In the genomic region with DNA sequence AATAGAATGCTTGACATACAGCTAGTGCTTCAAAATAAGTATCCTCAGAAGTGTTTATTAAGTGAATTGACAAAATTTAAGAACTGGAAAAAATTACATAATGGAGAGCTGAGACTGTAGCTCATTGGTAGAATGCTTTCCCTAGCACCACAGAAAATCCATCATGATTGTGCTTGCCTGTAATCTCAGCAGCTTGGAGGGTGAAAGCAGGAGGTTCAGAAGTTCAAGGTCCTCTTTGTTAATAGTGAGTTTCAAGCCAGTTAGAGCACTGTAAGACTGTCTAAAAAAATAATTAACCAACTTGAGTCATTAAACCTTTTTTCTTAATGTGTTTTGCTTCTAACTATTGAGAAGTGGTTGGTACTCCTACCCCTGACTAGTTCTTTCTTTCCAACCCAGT, we compare ENCODE assay signal across 24 mouse cellular contexts. TPM values are rescaled to one million over a fixed set of nuclear protein-coding genes. Genes with fewer than 3 reads are reported as not detected.
A peak's percentile ranks its signal among the peaks of the same experiment; 100 is the strongest.
DNase-seq lines count a peak whose midpoint lies in the region; ATAC-seq lines count a peak whose summit lies in the region.
"Had no signal": no experiment of that assay in that cellular context is flagged by ENCODE, and none has a peak within 500 bp of the region (broad histone marks: within the 10 kb centered on the region; RNA-seq: fewer than 3 reads in every experiment).

No protein-coding gene starts in this region.

- no peaks in the 10 kb centered on the region for H3K4me1 ChIP-seq in kidney, embryonic 14.5 days (ENCODE audit: control insufficient read depth, insufficient read depth, low read length)
- no peaks in the 10 kb centered on the region for H3K4me1 ChIP-seq in kidney, embryonic 15.5 days
- H3K4me1 ChIP-seq: embryonic facial prominence, embryonic 10.5 days; embryonic facial prominence, embryonic 12.5 days; forebrain, embryonic 13.5 days; forebrain, embryonic 15.5 days had no signal

- ATAC-seq in kidney, embryonic 14.5 days (ENCODE audit: low FRiP score, low TSS enrichment) = no peak
- ATAC-seq in kidney, embryonic 15.5 days (replicated peaks; ENCODE audit: low FRiP score) = no peak
- ATAC-seq: activated CD4-positive, CD25-positive, alpha-beta regulatory T cell, adult 4 months; CD4-positive, CD25-positive, alpha-beta regulatory T cell, adult 4 months; forebrain, embryonic 13.5 days; forebrain, embryonic 15.5 days; Patski had no signal

- H3K27ac ChIP-seq in kidney, embryonic 14.5 days (ENCODE audit: low read depth, low read length) = no peak overlapping the region
- H3K27ac ChIP-seq in kidney, embryonic 15.5 days = no peak overlapping the region
- H3K27ac ChIP-seq: embryonic facial prominence, embryonic 10.5 days; embryonic facial prominence, embryonic 12.5 days; forebrain, embryonic 13.5 days; forebrain, embryonic 15.5 days had no signal

- H3K9me3 ChIP-seq in kidney, embryonic 14.5 days (ENCODE audit: control insufficient read depth, low read length) = no peaks in the 10 kb centered on the region
- no peaks in the 10 kb centered on the region for H3K9me3 ChIP-seq in kidney, embryonic 15.5 days (replicated peaks)
- H3K9me3 ChIP-seq: embryonic facial prominence, embryonic 10.5 days; embryonic facial prominence, embryonic 12.5 days; forebrain, embryonic 13.5 days; forebrain, embryonic 15.5 days; G1E had no signal

- H3K4me2 ChIP-seq in kidney, embryonic 14.5 days (replicated peaks; ENCODE audit: low read depth, low read length) = no peak overlapping the region
- H3K4me2 ChIP-seq in kidney, embryonic 15.5 days = no peak overlapping the region
- H3K4me2 ChIP-seq: embryonic facial prominence, embryonic 12.5 days; forebrain, embryonic 13.5 days; forebrain, embryonic 15.5 days had no signal

- no peak overlapping the region for H3K9ac ChIP-seq in kidney, embryonic 14.5 days (ENCODE audit: low read depth, low read length)
- no peak overlapping the region for H3K9ac ChIP-seq in kidney, embryonic 15.5 days
- H3K9ac ChIP-seq: embryonic facial prominence, embryonic 12.5 days; forebrain, embryonic 13.5 days; forebrain, embryonic 15.5 days had no signal

- H3K4me3 ChIP-seq in kidney, embryonic 14.5 days (ENCODE audit: low read length) = no peak overlapping the region
- no peak overlapping the region for H3K4me3 ChIP-seq in kidney, embryonic 15.5 days (replicated peaks)
- H3K4me3 ChIP-seq: embryonic facial prominence, embryonic 10.5 days; embryonic facial prominence, embryonic 12.5 days; forebrain, embryonic 13.5 days; forebrain, embryonic 15.5 days had no signal

- DNase-seq in kidney, adult 11 months = peak; percentile 35
- DNase-seq in kidney, adult 8-10 months = peak; percentile 40 to 67
- no peak for DNase-seq in kidney, postnatal 4 days
- DNase-seq in kidney, postnatal 14 days = peak; percentile 21
- DNase-seq: adrenal gland, adult 8-10 months; adrenal gland, postnatal 14 days; adrenal gland, postnatal 36 days; B cell, adult 2 months; cerebellum, adult 11-12 months; cerebellum, adult 2 months; cerebellum, adult 9-10 months; cerebellum, postnatal 10 days; cerebellum, postnatal 25 days had no signal

- peaks cover 56% of the 10 kb centered on the region for H3K36me3 ChIP-seq in kidney, embryonic 14.5 days (ENCODE audit: control insufficient read depth, insufficient read depth, low read length)
- peaks cover 66% of the 10 kb centered on the region for H3K36me3 ChIP-seq in kidney, embryonic 15.5 days

- H3K27me3 ChIP-seq in kidney, embryonic 14.5 days (ENCODE audit: control insufficient read depth, insufficient read depth, low read length) = no peaks in the 10 kb centered on the region
- H3K27me3 ChIP-seq in kidney, embryonic 15.5 days = no peaks in the 10 kb centered on the region
- H3K27me3 ChIP-seq: CH12.LX; embryonic facial prominence, embryonic 12.5 days; forebrain, embryonic 13.5 days; forebrain, embryonic 15.5 days; Patski had no signal

RNA-seq across cellular contexts. Expression of a gene that starts 55.5 kb away (rescaled TPM):
- polyA plus RNA-seq in kidney, embryonic 14.5 days (2014; fragmentation: Nextera tagmentation; extraction: Ambion mirVana) = 0.44 and 0.46 TPM in 2 replicates
- polyA plus RNA-seq in kidney, embryonic 15.5 days (2015; fragmentation: Nextera tagmentation; extraction: Ambion mirVana) = 0.35 and 0.42 TPM in 2 replicates
- polyA plus RNA-seq: activated CD4-positive, CD25-positive, alpha-beta regulatory T cell, adult 4 months; CD4-positive, CD25-positive, alpha-beta regulatory T cell, adult 4 months; G1E; Patski had no signal

Comparison
In these comparisons a context has a peak if more than half of its experiments do, and no peak if none do; other contexts are left out.
1. DNase-seq: peak in kidney, adult 11 months (single experiment), kidney, adult 8-10 months (2 of 2) and kidney, postnatal 14 days (single experiment); none in kidney, postnatal 4 days (0 of 2).